Comparison of ENCODE assay signal across 30 mouse cellular contexts in genomic region chr14:62935361-62935760, GRCm38 (mm10). TPM values are rescaled to one million over a fixed set of nuclear protein-coding genes. Genes with fewer than 3 reads are reported as not detected.
"Had no signal": no experiment of that assay in that cellular context is flagged by ENCODE, and none has a peak within 500 bp of the region (broad histone marks: within the 10 kb centered on the region; RNA-seq: fewer than 3 reads in every experiment).

No protein-coding gene starts in this region.

- H3K27me3 ChIP-seq: limb, embryonic 13.5 days; liver, embryonic 12.5 days; liver, embryonic 15.5 days; lung, embryonic 15.5 days; neural tube, embryonic 12.5 days; neural tube, embryonic 15.5 days had no signal

- H3K4me3 ChIP-seq: limb, embryonic 10.5 days; limb, embryonic 13.5 days; liver, embryonic 12.5 days; liver, embryonic 15.5 days; lung, embryonic 15.5 days; megakaryocyte, embryonic 14.5 days; midbrain, embryonic 10.5 days; neural tube, embryonic 12.5 days; neural tube, embryonic 15.5 days had no signal

- ATAC-seq: intestine, embryonic 16.5 days; liver, embryonic 12.5 days had no signal

- H3K4me1 ChIP-seq: limb, embryonic 13.5 days; liver, embryonic 12.5 days; liver, embryonic 15.5 days; lung, embryonic 15.5 days; midbrain, embryonic 10.5 days; neural tube, embryonic 12.5 days had no signal

- H3K9ac ChIP-seq: limb, embryonic 13.5 days; liver, embryonic 12.5 days; liver, embryonic 15.5 days; lung, embryonic 15.5 days; neural tube, embryonic 12.5 days; neural tube, embryonic 15.5 days had no signal

- H3K27ac ChIP-seq: limb, embryonic 10.5 days; limb, embryonic 13.5 days; liver, embryonic 12.5 days; liver, embryonic 15.5 days; lung, embryonic 15.5 days; midbrain, embryonic 10.5 days; neural tube, embryonic 12.5 days; neural tube, embryonic 15.5 days; stomach, postnatal 0 days had no signal

- H3K9me3 ChIP-seq: limb, embryonic 10.5 days; liver, embryonic 12.5 days; liver, embryonic 15.5 days; lung, embryonic 15.5 days; midbrain, embryonic 10.5 days; neural tube, embryonic 12.5 days; neural tube, embryonic 15.5 days had no signal

- DNase-seq: kidney, adult 18-20 months; kidney, adult 9 months; kidney, postnatal 14 days; kidney, postnatal 4 days; liver; lung, adult 18-20 months; lung, postnatal 10 days; lung, postnatal 36 days; midbrain, embryonic 14.5 days; right cerebral cortex, adult 18-20 months; right cerebral cortex, postnatal 14 days; right cerebral cortex, postnatal 4 days; thymus, adult 2 months; thymus, postnatal 14 days; thymus, postnatal 4 days had no signal

- H3K4me2 ChIP-seq: limb, embryonic 13.5 days; liver, embryonic 12.5 days; liver, embryonic 15.5 days; lung, embryonic 15.5 days; neural tube, embryonic 12.5 days; neural tube, embryonic 15.5 days had no signal

RNA-seq across cellular contexts. Expression of gene Defb48, which starts 48.9 kb away (rescaled TPM):
- total RNA-seq: left cerebral cortex, adult 18-20 months; left cerebral cortex, postnatal 25 days had no signal
- polyA plus RNA-seq: intestine, embryonic 16.5 days; kidney, embryonic 16.5 days; limb, embryonic 10.5 days; limb, embryonic 13.5 days; liver, embryonic 12.5 days; liver, embryonic 15.5 days; lung, embryonic 15.5 days; midbrain, embryonic 10.5 days; midbrain, embryonic 14.5 days; neural tube, embryonic 12.5 days; neural tube, embryonic 15.5 days; stomach, embryonic 14.5 days; stomach, postnatal 0 days; thymus, adult 2 months had no signal
